Mouse (Mus musculus) spleen, postnatal 4 days (tissue): ENCODE results near the gene Noto.
"Not testable (repeated sequence)": the region's sequence is repeated elsewhere in the genome, so short reads cannot be mapped to it uniquely, and the experiment has no call there.

ENCODE experiments used
- DNase-seq, 2 experiments: peaks; one replicate each; pipeline ENCODE4 v3.0.0; 2022; ENCODE audit warnings: low spot score in 2 of 2

Gene Noto

GRCm38 (mm10) chr6:85431274-85431841, 7.7 kb downstream of the Noto start:
- no peak for DNase-seq

GRCm38 (mm10) chr6:85431842-85432431, 8.3 kb downstream of the Noto start, which contains the start of gene Smyd5:
TSS of gene Smyd5 (plus strand) at chr6:85431989.
- peak; percentile 85 to 93 for DNase-seq

GRCm38 (mm10) chr6:85433865-85434264, 10.2 kb downstream of the Noto start:
- DNase-seq = no peak

- no peak for DNase-seq
These were observed 12.5 kb downstream of the Noto start for GRCm38 (mm10) chr6:85436204-85436603.

GRCm38 (mm10) chr6:85436631-85437030, 12.9 kb downstream of the Noto start:
- no peak for DNase-seq

- DNase-seq = no peak
These were observed 17.5 kb downstream of the Noto start for GRCm38 (mm10) chr6:85441142-85441541.

GRCm38 (mm10) chr6:85443488-85444233, 20.0 kb downstream of the Noto start:
- DNase-seq = no peak

GRCm38 (mm10) chr6:85444266-85444965, 20.7 kb downstream of the Noto start:
- no peak for DNase-seq

GRCm38 (mm10) chr6:85445286-85445685, 21.6 kb downstream of the Noto start:
- no peak for DNase-seq

GRCm38 (mm10) chr6:85447351-85447750, 23.7 kb downstream of the Noto start:
- DNase-seq = no peak

- not testable (repeated sequence) for DNase-seq
These were observed 26.5 kb downstream of the Noto start for GRCm38 (mm10) chr6:85450140-85450539.

- peak; percentile 98 to 99 for DNase-seq
These were observed 27.3 kb downstream of the Noto start, which contains the start of gene Cct7 for GRCm38 (mm10) chr6:85450697-85451663. TSS of gene Cct7 (plus strand) at chr6:85451514.

- DNase-seq = peak; percentile 95
These were observed 28.2 kb downstream of the Noto start, which contains the start of gene Pradc1 for GRCm38 (mm10) chr6:85451664-85452410. TSS of gene Pradc1 (minus strand) at chr6:85451970.

GRCm38 (mm10) chr6:85452411-85452665, 28.7 kb downstream of the Noto start:
- no peak for DNase-seq

- peak in 1 of 2 experiments; percentile 27 for DNase-seq
These were observed 29.1 kb downstream of the Noto start for GRCm38 (mm10) chr6:85452816-85453215.

GRCm38 (mm10) chr6:85459621-85460020, 35.9 kb downstream of the Noto start:
- DNase-seq = no peak

- no peak for DNase-seq
These were observed 41.7 kb downstream of the Noto start for GRCm38 (mm10) chr6:85465381-85465780.

GRCm38 (mm10) chr6:85469660-85470430, 46.2 kb downstream of the Noto start:
- no peak for DNase-seq

GRCm38 (mm10) chr6:85471962-85472361, 48.3 kb downstream of the Noto start:
- DNase-seq = no peak

- DNase-seq = no peak
These were observed 48.9 kb downstream of the Noto start for GRCm38 (mm10) chr6:85472542-85472941.
